Mouse (Mus musculus) cerebellum, postnatal 10 days (tissue): ENCODE measurements around the gene Akr1c14.
"Not testable (repeated sequence)": the region's sequence is repeated elsewhere in the genome, so short reads cannot be mapped to it uniquely, and the experiment has no call there.

Experiments used
- DNase-seq, 2 experiments: peaks; one replicate each; pipeline ENCODE4 v3.0.0; 2021; ENCODE audit warnings: mixed read lengths in 2 of 2

The Akr1c14 gene

GRCm38 (mm10) chr13:4048719-4049118 is at the start of gene Akr1c14:
Gene Akr1c14 (plus strand): TSS chr13:4049011.
- no peak for DNase-seq

- peak; percentile 85 to 89 for DNase-seq
These were observed 47.1 kb upstream of the Akr1c14 start for GRCm38 (mm10) chr13:4001687-4002086.

- DNase-seq = no peak
These were observed 38.0 kb upstream of the Akr1c14 start for GRCm38 (mm10) chr13:4010784-4011183.

- peak in 1 of 2 experiments; percentile 1 for DNase-seq
These were observed 35.0 kb upstream of the Akr1c14 start for GRCm38 (mm10) chr13:4013811-4014210.

GRCm38 (mm10) chr13:4029897-4030296 is 18.9 kb upstream of the Akr1c14 start:
- DNase-seq = no peak

GRCm38 (mm10) chr13:4032512-4032911 is 16.3 kb upstream of the Akr1c14 start:
- DNase-seq = peak; percentile 2 to 3

GRCm38 (mm10) chr13:4035052-4035451 is 13.8 kb upstream of the Akr1c14 start:
- DNase-seq = no peak

GRCm38 (mm10) chr13:4046113-4046512 is 2.7 kb upstream of the Akr1c14 start:
- no peak for DNase-seq

- no peak for DNase-seq
These were observed 2.0 kb upstream of the Akr1c14 start for GRCm38 (mm10) chr13:4046841-4047240.

GRCm38 (mm10) chr13:4048226-4048625 is 585 bp upstream of the Akr1c14 start:
- no peak for DNase-seq

GRCm38 (mm10) chr13:4049655-4050054 is 844 bp downstream of the Akr1c14 start:
- DNase-seq = no peak

GRCm38 (mm10) chr13:4055450-4055849 is 6.6 kb downstream of the Akr1c14 start:
- no peak for DNase-seq

GRCm38 (mm10) chr13:4056211-4056610 is 7.4 kb downstream of the Akr1c14 start:
- no peak for DNase-seq

- DNase-seq = not testable (repeated sequence)
These were observed 9.4 kb downstream of the Akr1c14 start for GRCm38 (mm10) chr13:4058239-4058638.

GRCm38 (mm10) chr13:4059363-4059762 is 10.6 kb downstream of the Akr1c14 start:
- no peak for DNase-seq

- no peak for DNase-seq
These were observed 11.5 kb downstream of the Akr1c14 start for GRCm38 (mm10) chr13:4060214-4060730.

GRCm38 (mm10) chr13:4076517-4077435 is 28.0 kb downstream of the Akr1c14 start:
- no peak for DNase-seq

- DNase-seq = no peak
These were observed 31.1 kb downstream of the Akr1c14 start for GRCm38 (mm10) chr13:4079876-4080275.

GRCm38 (mm10) chr13:4101691-4102090 is 52.9 kb downstream of the Akr1c14 start:
- no peak for DNase-seq

- no peak for DNase-seq
These were observed 53.9 kb downstream of the Akr1c14 start for GRCm38 (mm10) chr13:4102721-4103120.

GRCm38 (mm10) chr13:4110281-4111188 is 61.7 kb downstream of the Akr1c14 start:
- peak; percentile 77 to 82 for DNase-seq

GRCm38 (mm10) chr13:4119181-4119904 is 70.5 kb downstream of the Akr1c14 start:
- no peak for DNase-seq
